Comparison of ENCODE assay signal across 22 mouse cellular contexts in the genomic region with DNA sequence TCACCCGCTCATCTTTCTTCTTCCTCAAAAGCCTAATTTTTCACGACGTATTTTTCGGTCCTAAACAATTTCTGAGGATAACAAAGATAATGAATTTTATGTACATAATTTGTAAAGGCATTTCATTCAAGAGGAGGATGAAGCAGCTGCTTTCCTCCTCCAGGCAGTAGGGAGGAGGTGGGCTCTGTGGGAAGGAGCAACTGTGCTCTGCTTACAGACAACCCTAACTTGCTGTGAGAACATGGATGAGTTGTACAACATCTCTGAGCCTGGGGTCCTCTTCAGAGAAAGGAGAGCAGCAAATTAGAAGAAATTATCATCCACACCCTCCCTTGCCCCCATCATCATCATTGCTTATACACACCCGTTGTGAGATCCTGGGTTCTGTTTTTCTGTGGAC. TPM values are rescaled to one million over a fixed set of nuclear protein-coding genes. Genes with fewer than 3 reads are reported as not detected.
A peak's percentile ranks its signal among the peaks of the same experiment; 100 is the strongest.
DNase-seq lines count a peak whose midpoint lies in the region; ATAC-seq lines count a peak whose summit lies in the region.
"Had no signal": no experiment of that assay in that cellular context is flagged by ENCODE, and none has a peak within 500 bp of the region (broad histone marks: within the 10 kb centered on the region; RNA-seq: fewer than 3 reads in every experiment).

No protein-coding gene starts in this region.

- no peak for ATAC-seq in erythroid progenitor cell, adult 5-6 weeks (replicated peaks; ENCODE audit: low FRiP score, poor library complexity, severe bottlenecking)
- ATAC-seq: forebrain, embryonic 14.5 days; forebrain, postnatal 0 days; inflammation-experienced regulatory T-cells, adult 6 months; Patski had no signal

- DNase-seq in layer of hippocampus, adult 9-11 months: peak; percentile 35
- no peak for DNase-seq in layer of hippocampus, postnatal 10 days (ENCODE audit: low spot score in 2 of 2)
- peak; percentile 62 for DNase-seq in right cerebral cortex, adult 18-20 months
- DNase-seq in right cerebral cortex, postnatal 4 days: no peak
- peak; percentile 63 for DNase-seq in brain, adult 2 months (ENCODE audit: low read depth, low spot score)
- DNase-seq: adrenal gland, postnatal 10 days; adrenal gland, postnatal 36 days; B cell, adult 2 months; cerebellum, adult 18-20 months; cerebellum, adult 9-10 months; cerebellum, postnatal 14 days; forebrain, postnatal 0 days; gastrocnemius, postnatal 10 days; gastrocnemius, postnatal 36 days; heart, adult 2 months; heart, postnatal 14 days; heart, postnatal 4 days had no signal

RNA-seq across cellular contexts. Expression of a gene that starts 33.8 kb away (rescaled TPM):
- 10 to 100 TPM; 12.2 to 13.6 TPM for total RNA-seq in layer of hippocampus, postnatal 10 days (2021)
- total RNA-seq in erythroid progenitor cell, adult 5-6 weeks (2015; ENCODE audit: low replicate concordance): not detected in 2 replicates
- not detected in 2 replicates for total RNA-seq in erythroid progenitor cell, adult 5-6 weeks (2017; ENCODE audit: low replicate concordance)
- total RNA-seq: granulocyte monocyte progenitor cell, adult 5-6 weeks had no signal

Comparison
In these comparisons a context has a peak if more than half of its experiments do, and no peak if none do; other contexts are left out.
1. DNase-seq: peak in layer of hippocampus, adult 9-11 months (single experiment), right cerebral cortex, adult 18-20 months (single experiment) and brain, adult 2 months (single experiment); none in layer of hippocampus, postnatal 10 days (0 of 2) and right cerebral cortex, postnatal 4 days (single experiment).
2. RNA of a gene that starts 33.8 kb away (total RNA-seq): 12.2 to 13.6 TPM in layer of hippocampus, postnatal 10 days; not detected in erythroid progenitor cell, adult 5-6 weeks; every median in the first group is over 10 times any median in the second.